Mouse (Mus musculus) lung, postnatal 0 days (tissue): ENCODE results near the gene Slc36a3. TPM values are rescaled to one million over a fixed set of nuclear protein-coding genes. Genes with fewer than 3 reads are reported as not detected.
"Not testable (repeated sequence)": the region's sequence is repeated elsewhere in the genome, so short reads cannot be mapped to it uniquely, and the experiment has no call there.

Source experiments
- ATAC-seq: fragments of 200-750 bp; cut with Nextera tagmentation; 2 replicates; pipeline ENCODE4 v1.8.0; 2017; ENCODE audit warnings: moderate library complexity
- DNase-seq: peaks from one replicate; pipeline ENCODE4 v3.0.0-alpha.2; 2016; ENCODE audit warnings: low spot score
- H3K27ac ChIP-seq: fragments of 300-500 bp; sonication (generic); 2 replicates; pipeline ENCODE4 v1.5.1; 2014; ENCODE audit warnings: antibody characterized with exemption, mild to moderate bottlenecking, low read length, mixed read lengths
- H3K27me3 ChIP-seq: fragments of 300-500 bp; sonication (generic); replicated peaks from 2 replicates; pipeline ENCODE4 v1.6.1; 2014; ENCODE audit warnings: low read length, mixed read lengths; ENCODE audit not compliant: insufficient read depth
- H3K36me3 ChIP-seq: fragments of 300-500 bp; sonication (generic); 2 replicates; pipeline ENCODE4 v1.6.1; 2014; ENCODE audit warnings: low read length, mixed read lengths; ENCODE audit not compliant: insufficient read depth
- H3K4me1 ChIP-seq: fragments of 300-500 bp; sonication (generic); 2 replicates; pipeline ENCODE4 v1.6.1; 2014; ENCODE audit warnings: antibody characterized with exemption, low read depth, low read length, mixed read lengths; ENCODE audit not compliant: insufficient read depth
- H3K4me2 ChIP-seq: fragments of 300-500 bp; sonication (generic); replicated peaks from 2 replicates; pipeline ENCODE4 v1.6.1; 2014; ENCODE audit warnings: low read depth, mild to moderate bottlenecking, low read length, moderate library complexity, mixed read lengths
- H3K4me3 ChIP-seq: fragments of 300-500 bp; sonication (generic); 2 replicates; pipeline ENCODE4 v1.5.1; 2014; ENCODE audit warnings: low read depth, low read length
- H3K9ac ChIP-seq: fragments of 300-500 bp; sonication (generic); replicated peaks from 2 replicates; pipeline ENCODE4 v1.6.1; 2014; ENCODE audit warnings: low read depth, mild to moderate bottlenecking
- H3K9me3 ChIP-seq: fragments of 300-500 bp; sonication (generic); 2 replicates; pipeline ENCODE4 v1.6.1; 2016; ENCODE audit warnings: low read length, mixed read lengths
- CTCF ChIP-seq: IDR thresholded peaks from 2 replicates; pipeline ENCODE4 v1.5.1; 2016; ENCODE audit warnings: antibody characterized with exemption, mild to moderate bottlenecking
- EP300 ChIP-seq: IDR thresholded peaks from 2 replicates; pipeline ENCODE4 v1.6.1; 2016; ENCODE audit warnings: antibody characterized with exemption, mild to moderate bottlenecking, control low read depth
- WGBS: fragments of 180-500 bp; shearing (Covaris S2); extraction: QIAGEN DNeasy Blood & Tissue Kit; methylation state at CpG from one replicate; pipeline ENCODE4 v1.1.7; 2014; 5-methylcytosine and 5-hydroxymethylcytosine counted together
- polyA plus RNA-seq: library from polyadenylated mRNA; unstranded; fragments of >200 nt; fragmentation: Nextera tagmentation; extraction: Ambion mirVana; gene quantifications from 2 replicates; pipeline ENCODE4 v1.2.1, GENCODE M21; 2015

The Slc36a3 gene
- polyA plus RNA-seq, 1 experiment from 2014 or later: not detected

DNA sequence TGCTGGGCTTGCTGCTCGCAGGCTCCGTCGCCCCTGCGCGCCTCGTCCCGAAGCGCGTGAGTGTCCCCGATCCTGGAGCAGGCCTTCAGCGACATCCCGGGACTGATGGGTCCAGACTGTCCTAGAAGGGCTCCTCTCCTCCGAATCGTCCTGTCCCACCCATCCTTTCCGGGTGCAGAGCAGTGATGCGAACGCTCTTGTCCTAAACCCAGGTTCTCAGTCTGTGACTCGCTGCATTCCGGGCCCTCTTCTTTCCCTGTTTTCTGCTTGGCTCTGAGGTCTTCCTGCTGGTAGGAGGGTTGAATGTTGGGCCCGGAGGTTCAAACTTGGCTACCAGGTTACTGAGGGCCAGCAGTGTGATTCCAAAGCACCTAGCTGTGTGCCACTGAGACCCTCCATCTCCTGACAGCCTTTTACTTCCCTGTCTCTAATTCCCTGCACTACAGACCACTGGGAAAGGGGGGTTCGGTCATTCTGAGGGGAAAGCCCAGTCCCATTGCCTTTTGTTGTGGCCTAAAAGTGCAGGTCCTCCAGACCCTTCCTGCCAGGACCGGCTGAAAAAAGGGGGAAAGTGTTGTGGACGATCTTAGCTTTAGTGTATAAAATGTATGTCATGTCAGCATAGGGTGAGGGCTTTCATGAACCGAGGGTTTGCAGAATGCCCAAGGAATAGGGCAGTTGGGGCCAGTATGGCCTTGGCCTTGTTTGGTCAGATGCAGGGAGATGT is 53.2 kb downstream of the Slc36a3 start:
- no peak overlapping the region for H3K9ac ChIP-seq
- H3K4me2 ChIP-seq: peak overlapping the region; percentile 62
- H3K9me3 ChIP-seq: no peaks in the 10 kb centered on the region
- DNase-seq: no peak
- WGBS: 20% methylated on average over 24 of the region's 24 CpGs
- no peak for ATAC-seq
- H3K4me1 ChIP-seq: no peaks in the 10 kb centered on the region
- no peak; the same call in 1 of the 2 replicates for TF ChIP-seq CTCF
- no peak for TF ChIP-seq EP300
- H3K36me3 ChIP-seq: no peaks in the 10 kb centered on the region
- H3K27ac ChIP-seq: no peak overlapping the region
- H3K4me3 ChIP-seq: peak overlapping the region; percentile 45
- H3K27me3 ChIP-seq: no peaks in the 10 kb centered on the region

GRCm38 (mm10) chr11:55097463-55098188 is 53.9 kb downstream of the Slc36a3 start, which contains the start of gene Gm2a:
Gene Gm2a, plus strand, starts transcription at chr11:55098115.
- Histone ChIP-seq H3K27me3 (no peaks in the 10 kb centered on the region), H3K4me3 (peak within 1 kb of the TSS; percentile 45), H3K9me3 (no peaks in the 10 kb centered on the region), H3K9ac (no peak within 1 kb of the TSS; the same call in 1 of the 2 replicates), H3K36me3 (no peaks in the 10 kb centered on the region), H3K27ac (peak within 1 kb of the TSS; percentile 92), H3K4me1 (no peaks in the 10 kb centered on the region), H3K4me2 (peak within 1 kb of the TSS; percentile 62)
- WGBS: 2% methylated on average over 41 of the region's 45 CpGs
- ATAC-seq (peak; percentile 96), DNase-seq (peak; percentile 99)
- TF ChIP-seq CTCF (no peak), EP300 (no peak)

DNA sequence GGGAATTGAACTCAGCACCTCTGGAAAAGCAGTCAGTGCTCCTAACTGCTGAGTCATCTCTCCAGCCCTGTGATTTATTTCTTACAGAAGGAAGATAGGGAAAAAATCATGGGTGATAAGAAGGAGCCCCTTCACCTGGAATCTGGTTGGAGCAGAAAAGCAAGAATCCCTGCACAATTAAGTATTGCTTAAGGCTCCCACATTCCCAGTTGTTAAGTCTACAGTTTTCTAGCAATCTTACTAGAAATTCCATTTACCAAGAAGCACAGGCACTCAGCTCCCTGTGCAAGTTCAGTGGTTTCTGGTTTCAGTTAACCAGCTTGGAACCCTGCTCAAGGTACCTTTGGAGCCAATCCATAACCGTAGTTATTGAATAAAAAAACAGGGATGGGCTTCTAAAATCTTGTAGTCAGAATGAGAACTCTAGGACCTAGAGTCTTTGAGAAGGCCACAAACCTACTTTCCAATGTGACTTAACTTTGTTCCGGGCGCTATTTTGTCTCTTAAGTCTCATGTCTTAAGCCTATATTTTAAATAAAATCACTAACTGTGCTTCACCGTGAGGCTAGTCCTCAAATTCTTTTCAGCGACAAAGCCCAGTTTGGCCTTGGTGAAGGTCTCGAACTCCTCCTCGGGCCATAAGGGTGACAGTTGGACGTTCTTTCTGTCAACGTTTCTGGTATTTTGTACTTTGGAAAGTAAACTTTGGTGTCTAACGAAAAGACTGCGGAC is 54.6 kb downstream of the Slc36a3 start:
- peak overlapping the region; percentile 45; the same call in 1 of the 2 replicates for H3K4me3 ChIP-seq
- ATAC-seq (no peak), DNase-seq (peak; percentile 74)
- 23% methylated on average over 11 of the region's 11 CpGs for WGBS
- TF ChIP-seq EP300: peak; percentile 44; the same call in 1 of the 2 replicates
- no peak for TF ChIP-seq CTCF
- H3K4me2 ChIP-seq: peak overlapping the region; percentile 62
- no peaks in the 10 kb centered on the region for H3K9me3 ChIP-seq
- no peaks in the 10 kb centered on the region for H3K27me3 ChIP-seq
- H3K27ac ChIP-seq: peak overlapping the region; percentile 92
- no peaks in the 10 kb centered on the region for H3K4me1 ChIP-seq
- no peaks in the 10 kb centered on the region for H3K36me3 ChIP-seq
- no peak overlapping the region; the same call in 1 of the 2 replicates for H3K9ac ChIP-seq

GRCm38 (mm10) chr11:55096296-55096695 is 55.2 kb downstream of the Slc36a3 start:
- WGBS: 84% methylated on average over 4 of the region's 4 CpGs
- not testable (repeated sequence) for H3K4me2 ChIP-seq, H3K4me3 ChIP-seq, H3K36me3 ChIP-seq, H3K9ac ChIP-seq, ATAC-seq, H3K27me3 ChIP-seq, DNase-seq, H3K4me1 ChIP-seq, H3K9me3 ChIP-seq
- 0 out of 2 replicates have a peak overlapping the region, but pooled peaks have one; percentile 92 for H3K27ac ChIP-seq

- TF ChIP-seq EP300: no peak
- no peak for TF ChIP-seq CTCF
- Histone ChIP-seq H3K9me3 (no peaks in the 10 kb centered on the region), H3K4me2 (no peak overlapping the region), H3K27me3 (no peaks in the 10 kb centered on the region), H3K4me1 (no peaks in the 10 kb centered on the region), H3K4me3 (no peak overlapping the region), H3K27ac (no peak overlapping the region), H3K36me3 (no peaks in the 10 kb centered on the region), H3K9ac (no peak overlapping the region)
- ATAC-seq: no peak
- 67% methylated on average over 7 of the region's 7 CpGs for WGBS
- no peak for DNase-seq
These were observed 58.4 kb downstream of the Slc36a3 start for GRCm38 (mm10) chr11:55093096-55093495.

DNA sequence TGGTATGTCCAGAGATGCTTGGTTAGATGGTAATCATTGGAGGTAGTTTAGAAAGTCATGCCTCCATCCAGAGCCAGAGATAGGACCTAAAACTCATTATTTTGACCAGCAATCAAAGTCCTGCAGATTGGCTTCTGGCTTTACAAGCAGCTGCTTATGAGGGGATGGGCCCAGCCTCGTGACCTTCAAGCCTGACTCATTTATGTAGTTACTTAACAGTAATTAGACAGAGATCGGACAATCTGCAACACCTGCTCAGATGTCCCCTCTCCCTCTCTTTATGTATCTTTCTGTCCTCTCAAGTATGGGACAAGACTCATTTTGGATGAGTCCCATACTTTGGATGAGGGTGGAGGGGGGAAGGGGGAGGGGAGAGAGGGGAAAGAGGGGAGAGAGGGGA is 61.6 kb downstream of the Slc36a3 start:
- Histone ChIP-seq H3K27me3 (no peaks in the 10 kb centered on the region), H3K36me3 (no peaks in the 10 kb centered on the region), H3K27ac (no peak overlapping the region), H3K4me2 (no peak overlapping the region), H3K4me1 (no peaks in the 10 kb centered on the region), H3K9me3 (no peaks in the 10 kb centered on the region), H3K9ac (no peak overlapping the region), H3K4me3 (no peak overlapping the region)
- WGBS: 61% methylated on average over 2 of the region's 2 CpGs
- no peak for ATAC-seq
- TF ChIP-seq CTCF: no peak
- TF ChIP-seq EP300: no peak
- DNase-seq: no peak
